Mouse (Mus musculus) E14TG2a.4 (cell line): ENCODE data around the gene Zp2.
A peak's percentile ranks its signal among the peaks of the same experiment; 100 is the strongest.

Experiments
- H3K27me3 ChIP-seq: 2 replicates; pipeline ENCODE4 v1.6.1; 2014; ENCODE audit warnings: low read length, control low read depth; ENCODE audit not compliant: insufficient read depth
- H3K36me3 ChIP-seq: 2 replicates; pipeline ENCODE4 v1.6.1; 2014; ENCODE audit warnings: low read length, control low read depth; ENCODE audit not compliant: insufficient read depth
- H3K4me1 ChIP-seq: replicated peaks from 2 replicates; pipeline ENCODE4 v1.6.1; 2014; ENCODE audit warnings: low read depth, low read length, control low read depth
- H3K4me3 ChIP-seq: replicated peaks from 2 replicates; pipeline ENCODE4 v1.5.1; 2014; ENCODE audit warnings: mild to moderate bottlenecking, low read length
- H3K9me3 ChIP-seq: 2 replicates; pipeline ENCODE4 v1.6.1; 2014; ENCODE audit warnings: low read length, control low read depth
- CTCF ChIP-seq: conservative IDR thresholded peaks from 2 replicates; pipeline ENCODE4 v1.5.1; 2014; ENCODE audit warnings: low read length
- NANOG ChIP-seq: IDR thresholded peaks from 2 replicates; pipeline ENCODE4 v1.6.1; 2014; ENCODE audit warnings: borderline replicate concordance, low read length, mixed read lengths
- POU5F1 ChIP-seq: IDR thresholded peaks from 2 replicates; pipeline ENCODE4 v1.6.1; 2014; ENCODE audit warnings: low read length, borderline replicate concordance

Gene Zp2

DNA sequence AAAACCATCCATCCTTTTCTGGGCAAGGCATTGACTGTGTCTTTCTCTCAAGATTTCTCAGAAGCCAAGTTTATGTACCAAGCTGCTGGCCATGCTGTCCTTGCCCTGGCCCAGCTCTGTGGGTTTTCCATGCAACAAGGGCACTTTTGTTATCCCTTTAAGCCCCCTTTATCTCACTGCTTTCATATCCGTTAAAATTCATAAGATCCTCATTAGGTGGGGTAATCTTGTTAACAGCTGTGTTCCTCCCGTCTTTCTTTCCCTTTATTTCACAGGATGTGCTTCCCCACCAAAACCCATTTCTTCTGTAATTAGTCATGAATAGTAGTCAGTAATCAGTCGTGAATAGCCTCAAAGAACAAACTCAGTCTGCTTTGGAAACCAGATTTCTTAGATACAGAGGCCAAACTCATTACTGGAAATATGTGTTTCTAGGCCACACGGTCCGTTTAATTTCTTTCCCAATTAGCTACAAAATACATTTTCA lies 12.5 kb upstream of the Zp2 start:
- peaks cover 45% of the 10 kb centered on the region for H3K9me3 ChIP-seq
- no peaks in the 10 kb centered on the region for H3K27me3 ChIP-seq
- TF ChIP-seq POU5F1 (no peak), CTCF (no peak), NANOG (no peak)
- H3K36me3 ChIP-seq, result no peaks in the 10 kb centered on the region
- H3K4me1 ChIP-seq, result peaks cover 24% of the 10 kb centered on the region
- no peak overlapping the region for H3K4me3 ChIP-seq

- Histone ChIP-seq H3K9me3 (peaks cover 45% of the 10 kb centered on the region), H3K36me3 (no peaks in the 10 kb centered on the region), H3K27me3 (no peaks in the 10 kb centered on the region), H3K4me1 (peaks cover 24% of the 10 kb centered on the region), H3K4me3 (no peak overlapping the region)
- TF ChIP-seq NANOG (no peak), POU5F1 (no peak), CTCF (no peak)
These were observed 11.8 kb upstream of the Zp2 start for GRCm38 (mm10) chr7:120156841-120157409.

DNA sequence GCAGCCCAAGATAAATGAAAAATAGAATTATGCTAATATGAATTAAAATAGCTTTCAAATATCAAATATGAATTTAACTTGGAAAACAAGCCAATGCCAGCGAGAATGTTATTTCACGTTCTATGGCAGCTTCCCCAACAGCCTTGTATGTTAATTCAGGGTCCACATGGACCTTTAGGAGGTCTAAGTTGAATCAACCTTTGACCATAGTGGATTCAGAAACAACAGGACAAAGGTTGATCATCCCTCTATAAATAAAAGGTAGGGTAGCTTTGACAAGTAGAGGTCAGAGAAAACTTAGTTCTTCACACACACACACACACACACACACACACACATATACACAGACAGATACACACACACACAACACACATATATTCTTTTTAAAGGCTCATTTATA lies 5.8 kb upstream of the Zp2 start:
- Histone ChIP-seq H3K4me3 (no peak overlapping the region), H3K36me3 (no peaks in the 10 kb centered on the region), H3K27me3 (no peaks in the 10 kb centered on the region), H3K9me3 (peaks cover 21% of the 10 kb centered on the region), H3K4me1 (no peaks in the 10 kb centered on the region)
- no peak for TF ChIP-seq NANOG
- TF ChIP-seq POU5F1, result no peak

GRCm38 (mm10) chr7:120150257-120150656 lies 5.2 kb upstream of the Zp2 start:
- H3K9me3 ChIP-seq, result peaks cover 15% of the 10 kb centered on the region
- H3K27me3 ChIP-seq, result no peaks in the 10 kb centered on the region
- H3K4me1 ChIP-seq, result no peaks in the 10 kb centered on the region
- TF ChIP-seq POU5F1, result no peak
- no peak for TF ChIP-seq NANOG
- no peak for TF ChIP-seq CTCF
- H3K4me3 ChIP-seq, result no peak overlapping the region
- H3K36me3 ChIP-seq, result no peaks in the 10 kb centered on the region

- no peaks in the 10 kb centered on the region for H3K9me3 ChIP-seq
- no peak for TF ChIP-seq POU5F1
- TF ChIP-seq NANOG, result no peak
- TF ChIP-seq CTCF, result no peak
- H3K4me3 ChIP-seq, result no peak overlapping the region
- no peaks in the 10 kb centered on the region for H3K4me1 ChIP-seq
- no peaks in the 10 kb centered on the region for H3K36me3 ChIP-seq
- 0 out of 2 replicates have a peak, but pooled peaks cover 2% of the 10 kb centered on the region for H3K27me3 ChIP-seq
These were observed 2.3 kb downstream of the Zp2 start for GRCm38 (mm10) chr7:120142743-120143142.

DNA sequence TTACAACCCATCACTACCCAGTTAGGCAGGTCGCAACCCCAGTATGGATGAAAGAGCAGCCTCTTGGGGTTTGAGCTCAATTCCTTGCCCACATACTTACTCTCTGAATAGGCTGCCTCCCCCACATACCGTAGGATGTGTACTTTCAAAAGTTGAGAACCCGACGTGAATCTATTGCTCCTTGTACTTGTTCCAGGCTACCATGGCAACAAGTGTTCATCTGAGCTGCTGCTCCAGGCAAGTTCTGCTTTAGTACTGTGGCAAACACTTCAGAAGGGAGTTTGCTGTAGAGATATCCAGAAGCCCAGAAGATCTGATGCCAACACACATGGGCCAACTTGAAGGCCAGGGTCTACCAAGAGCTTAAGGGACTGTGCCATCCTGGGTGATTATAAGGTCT lies 16.1 kb downstream of the Zp2 start:
- Histone ChIP-seq H3K9me3 (no peaks in the 10 kb centered on the region), H3K27me3 (no peaks in the 10 kb centered on the region), H3K4me1 (peaks cover 13% of the 10 kb centered on the region), H3K36me3 (no peaks in the 10 kb centered on the region), H3K4me3 (no peak overlapping the region)
- TF ChIP-seq NANOG (no peak), CTCF (no peak), POU5F1 (no peak)

GRCm38 (mm10) chr7:120127686-120128059 lies 17.4 kb downstream of the Zp2 start:
- Histone ChIP-seq H3K36me3 (no peaks in the 10 kb centered on the region), H3K27me3 (no peaks in the 10 kb centered on the region), H3K9me3 (no peaks in the 10 kb centered on the region), H3K4me3 (no peak overlapping the region), H3K4me1 (peaks cover 13% of the 10 kb centered on the region)
- TF ChIP-seq POU5F1, result no peak
- no peak for TF ChIP-seq CTCF
- TF ChIP-seq NANOG, result no peak

DNA sequence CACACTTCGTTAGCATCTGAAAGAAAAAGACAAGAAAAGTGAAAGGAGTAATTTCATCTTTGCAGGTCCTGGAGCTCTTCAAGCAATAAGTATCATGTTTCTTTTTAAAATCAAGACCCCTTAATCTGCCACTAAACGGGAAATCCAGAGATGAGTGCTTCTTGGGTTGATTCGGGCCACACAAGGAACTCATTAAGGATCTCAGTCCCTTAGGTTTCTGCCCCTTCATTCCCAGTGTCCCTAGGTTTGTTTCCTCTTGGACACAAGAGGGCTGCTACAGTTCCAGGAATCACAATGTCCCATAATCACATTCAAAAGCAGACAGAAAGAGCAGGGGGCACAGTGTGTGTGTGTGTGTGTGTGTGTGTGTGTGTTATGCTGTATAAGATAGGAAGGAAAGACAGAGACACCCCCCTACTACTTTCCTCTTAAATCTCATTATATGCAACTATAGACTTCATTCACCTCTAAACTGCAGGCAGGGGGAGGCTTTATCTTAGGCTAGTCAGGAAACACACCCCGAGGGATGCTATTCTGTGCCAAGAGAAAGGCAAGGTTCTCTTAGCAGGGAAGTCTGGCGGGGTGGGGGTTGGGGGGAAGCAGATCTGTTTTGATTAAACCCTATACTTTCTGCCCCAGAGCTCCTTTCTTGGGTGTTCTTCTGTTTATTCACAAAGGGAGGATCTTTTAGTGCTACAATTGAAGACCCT lies 18.0 kb downstream of the Zp2 start:
- no peaks in the 10 kb centered on the region for H3K27me3 ChIP-seq
- no peak overlapping the region for H3K4me3 ChIP-seq
- H3K4me1 ChIP-seq, result peaks cover 13% of the 10 kb centered on the region
- no peaks in the 10 kb centered on the region for H3K9me3 ChIP-seq
- no peaks in the 10 kb centered on the region for H3K36me3 ChIP-seq
- TF ChIP-seq NANOG, result no peak
- TF ChIP-seq CTCF, result no peak
- TF ChIP-seq POU5F1, result no peak

DNA sequence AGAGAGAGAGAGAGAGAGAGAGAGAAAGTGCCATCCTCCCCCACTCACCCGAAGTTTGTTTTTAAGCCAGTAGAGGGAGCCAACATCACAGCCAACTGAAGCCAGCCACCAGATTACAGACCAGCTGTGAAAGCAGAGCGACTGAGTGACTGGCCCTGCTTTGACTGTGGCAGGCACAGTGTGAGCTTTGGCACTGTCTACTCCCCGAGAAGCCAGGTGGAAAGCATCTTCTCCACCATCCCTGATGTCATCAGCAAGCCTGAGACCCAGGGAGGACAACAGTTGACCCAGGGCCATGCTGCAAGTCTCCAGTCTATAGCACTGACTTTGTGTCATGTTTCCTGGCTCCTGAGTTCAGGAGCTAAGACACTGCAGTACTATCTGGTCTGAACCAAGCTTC lies 20.2 kb downstream of the Zp2 start:
- Histone ChIP-seq H3K36me3 (no peaks in the 10 kb centered on the region), H3K9me3 (no peaks in the 10 kb centered on the region), H3K4me1 (peaks cover 13% of the 10 kb centered on the region), H3K27me3 (no peaks in the 10 kb centered on the region), H3K4me3 (no peak overlapping the region)
- TF ChIP-seq NANOG (no peak), CTCF (peak; percentile 36; the same call in 1 of the 2 replicates)
